Mouse (Mus musculus) adrenal gland, postnatal 36 days (tissue): ENCODE measurements around the gene Tgm7. TPM values are rescaled to one million over a fixed set of nuclear protein-coding genes. Genes with fewer than 3 reads are reported as not detected.
"Not testable (repeated sequence)": the region's sequence is repeated elsewhere in the genome, so short reads cannot be mapped to it uniquely, and the experiment has no call there.

Experiments used
- DNase-seq, 2 experiments: peaks; one replicate each; pipeline ENCODE4 v3.0.0; 2021; ENCODE audit warnings: mixed read lengths in 1 of 2
- long read RNA-seq, 2 experiments: library from polyadenylated mRNA; stranded (forward); transcript quantifications; one replicate each; pipeline ENCODE4 v2.0.0; 2021; ENCODE audit warnings: borderline sequencing depth in 2 of 2
- total RNA-seq, 2 experiments: library from RNA; stranded (reverse); gene quantifications; 2 replicates each; pipeline ENCODE4 v1.2.3; 2021

Tgm7 gene
- total RNA-seq: not detected
- long read RNA-seq, experiment 1: 0 reads
- long read RNA-seq, experiment 2: 0 reads

DNA sequence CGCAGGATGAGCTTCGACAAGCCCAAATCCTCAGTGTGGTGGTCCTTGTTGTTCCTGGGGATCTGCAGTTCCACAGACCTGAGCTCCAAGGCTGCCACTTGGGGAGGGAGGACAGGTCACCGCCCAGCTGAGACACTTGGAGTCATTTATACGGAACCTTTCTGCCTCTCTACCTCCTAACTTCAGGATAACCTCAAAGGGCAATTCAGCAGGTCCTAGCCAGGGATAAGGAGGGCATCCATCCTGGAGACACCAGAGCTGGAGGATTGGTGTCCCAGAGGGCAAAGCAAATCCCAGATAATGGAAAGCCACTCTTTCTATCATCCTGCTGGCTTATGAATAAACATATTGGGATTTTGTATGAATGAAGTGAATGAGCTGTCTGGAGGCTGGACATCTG is at the start of gene Tgm7:
Gene Tgm7 (minus strand): TSS at position 101 of the 400 bp plus-strand sequence.
- no peak for DNase-seq

DNA sequence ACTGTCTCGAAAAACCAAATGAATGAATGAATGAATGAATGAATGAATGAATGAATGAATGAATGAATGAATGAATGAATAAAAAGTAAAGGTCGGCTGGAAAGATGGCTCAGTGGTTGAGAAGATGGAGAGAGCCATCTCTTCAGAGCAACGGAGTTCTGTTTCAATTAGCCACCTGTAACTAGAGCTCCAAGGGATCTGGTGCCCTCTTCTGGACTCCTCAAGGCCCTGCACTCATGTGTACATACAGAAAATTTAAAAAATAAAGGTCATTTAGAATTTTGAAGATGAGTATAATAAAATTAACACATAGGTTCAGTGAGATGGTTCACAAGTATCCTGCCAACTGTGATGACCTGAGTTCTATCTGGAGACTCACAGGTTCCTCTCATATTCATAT is 43.5 kb upstream of the Tgm7 start:
- DNase-seq: no peak

DNA sequence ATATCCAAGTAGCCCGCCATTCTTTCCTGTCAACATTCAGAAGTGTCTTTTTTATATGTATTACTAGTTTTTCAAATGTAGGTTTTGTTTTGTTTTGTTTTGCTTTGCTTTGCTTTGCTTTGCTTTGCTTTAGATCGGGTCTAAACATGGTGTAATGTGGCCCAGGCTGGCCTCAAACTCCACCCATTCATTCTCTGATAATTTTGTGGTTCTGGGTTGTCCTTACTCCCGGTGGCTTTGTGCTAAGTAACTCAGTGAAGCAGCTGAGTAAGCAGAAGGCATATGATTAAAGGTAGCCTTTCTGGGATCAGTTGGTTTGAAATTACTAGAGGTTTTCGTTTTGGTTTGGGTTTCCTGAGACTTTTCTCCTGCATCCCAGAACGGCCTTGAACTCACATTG is 40.1 kb upstream of the Tgm7 start:
- DNase-seq: no peak

DNA sequence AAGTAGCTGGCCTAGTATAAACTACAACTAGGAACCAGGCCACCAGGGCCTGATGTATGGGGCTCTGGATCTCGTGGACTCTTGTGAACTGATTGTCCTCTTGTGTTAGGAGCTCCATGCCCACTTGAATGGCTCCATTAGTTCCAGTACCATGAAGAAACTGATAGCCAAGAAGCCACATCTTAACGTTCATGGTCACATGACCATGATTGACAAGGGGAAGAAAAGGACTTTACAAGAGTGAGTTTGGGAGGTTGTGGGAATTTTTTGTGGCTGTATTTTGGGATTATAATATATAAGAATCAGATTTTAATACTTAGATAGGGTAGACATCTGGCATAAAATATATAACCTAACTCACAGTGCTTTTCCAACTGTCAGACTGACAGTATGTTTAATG is 32.8 kb upstream of the Tgm7 start:
- DNase-seq: no peak

DNA sequence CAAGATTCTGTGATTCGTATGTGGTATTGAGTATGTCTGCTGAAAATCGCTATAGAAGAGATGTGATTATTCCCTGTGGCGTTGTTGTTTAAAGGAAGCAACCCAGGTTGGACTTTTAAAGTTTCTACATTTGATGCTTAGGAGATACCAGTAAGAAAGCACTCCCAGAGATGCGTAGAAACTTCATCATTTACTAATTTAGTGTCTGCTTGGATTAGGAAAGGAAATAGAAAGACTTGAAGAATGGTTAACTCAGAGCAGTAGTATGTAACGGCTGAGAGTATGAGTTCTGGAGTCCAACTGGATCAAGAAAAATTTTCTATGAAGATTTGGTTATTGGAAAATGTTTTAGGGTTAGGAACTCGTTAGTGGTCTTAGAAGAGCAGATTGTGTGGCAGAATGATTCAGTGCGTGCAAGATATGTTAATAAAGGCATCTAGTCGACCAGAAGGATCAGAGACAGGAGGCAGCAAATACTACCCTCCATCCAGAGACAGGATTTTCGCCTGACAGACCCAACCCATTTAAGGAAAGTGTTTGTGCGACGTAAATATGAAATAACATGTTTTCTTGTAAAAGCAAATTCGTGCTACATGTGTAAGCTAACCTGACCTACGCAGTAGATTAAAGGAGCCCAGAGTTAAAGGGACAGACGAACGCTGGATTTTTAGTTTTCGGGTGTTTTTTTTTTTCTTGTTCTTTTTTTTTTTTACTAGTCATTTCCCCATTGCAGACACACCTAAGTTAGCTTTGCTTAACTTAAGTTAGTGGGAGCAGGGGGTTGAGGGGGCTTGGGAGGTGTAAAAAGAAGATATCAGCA is 31.8 kb upstream of the Tgm7 start:
- DNase-seq: no peak

DNA sequence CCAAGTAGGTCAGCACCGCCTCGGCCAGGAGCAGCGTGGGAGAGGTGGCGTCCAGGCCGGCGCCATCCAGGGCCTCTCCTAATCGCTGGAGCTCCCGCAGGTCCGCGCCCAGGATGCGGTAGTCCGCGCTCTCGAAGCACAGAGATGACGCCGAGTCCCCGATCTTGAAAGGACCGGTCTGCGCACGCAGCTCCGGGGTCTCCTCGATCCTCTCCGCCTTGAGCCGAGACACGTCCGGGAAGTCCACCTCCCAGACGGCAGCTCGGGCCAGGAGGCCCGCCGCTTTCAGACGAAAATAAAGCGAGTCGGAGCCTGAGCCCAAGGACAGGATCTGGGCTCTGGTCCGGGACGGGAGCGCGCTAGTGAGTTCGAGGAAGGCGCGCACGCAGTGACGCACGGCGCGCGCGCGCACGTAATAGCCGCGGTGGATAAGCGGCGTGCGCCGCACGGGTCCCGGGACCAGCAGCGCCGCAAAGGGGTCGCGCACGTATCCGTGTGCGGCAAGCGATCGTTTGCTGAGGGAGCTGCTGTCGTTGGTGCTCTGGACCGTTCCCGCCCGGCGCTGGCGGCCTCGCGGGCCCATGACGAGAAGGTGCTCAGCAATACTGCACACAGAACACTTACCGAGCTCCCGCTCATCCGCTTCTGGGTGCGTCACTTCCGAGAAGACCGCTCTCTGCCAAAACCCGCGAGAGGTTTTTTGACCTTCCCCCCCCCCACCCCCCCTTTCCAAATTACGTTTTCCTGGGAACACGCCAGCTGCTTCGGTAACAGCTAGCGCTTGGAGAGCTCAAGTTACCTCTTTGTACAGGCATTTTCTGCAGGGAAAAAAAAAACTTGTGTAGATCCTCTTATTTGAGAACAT is 30.7 kb upstream of the Tgm7 start, which contains the start of the genes Adal and Lcmt2:
Gene Adal (plus strand): TSS at position 411 of the 865 bp plus-strand sequence.
Gene Lcmt2 (minus strand): TSS at position 636 of the 865 bp plus-strand sequence.
- DNase-seq: peak; percentile 92 to 93

DNA sequence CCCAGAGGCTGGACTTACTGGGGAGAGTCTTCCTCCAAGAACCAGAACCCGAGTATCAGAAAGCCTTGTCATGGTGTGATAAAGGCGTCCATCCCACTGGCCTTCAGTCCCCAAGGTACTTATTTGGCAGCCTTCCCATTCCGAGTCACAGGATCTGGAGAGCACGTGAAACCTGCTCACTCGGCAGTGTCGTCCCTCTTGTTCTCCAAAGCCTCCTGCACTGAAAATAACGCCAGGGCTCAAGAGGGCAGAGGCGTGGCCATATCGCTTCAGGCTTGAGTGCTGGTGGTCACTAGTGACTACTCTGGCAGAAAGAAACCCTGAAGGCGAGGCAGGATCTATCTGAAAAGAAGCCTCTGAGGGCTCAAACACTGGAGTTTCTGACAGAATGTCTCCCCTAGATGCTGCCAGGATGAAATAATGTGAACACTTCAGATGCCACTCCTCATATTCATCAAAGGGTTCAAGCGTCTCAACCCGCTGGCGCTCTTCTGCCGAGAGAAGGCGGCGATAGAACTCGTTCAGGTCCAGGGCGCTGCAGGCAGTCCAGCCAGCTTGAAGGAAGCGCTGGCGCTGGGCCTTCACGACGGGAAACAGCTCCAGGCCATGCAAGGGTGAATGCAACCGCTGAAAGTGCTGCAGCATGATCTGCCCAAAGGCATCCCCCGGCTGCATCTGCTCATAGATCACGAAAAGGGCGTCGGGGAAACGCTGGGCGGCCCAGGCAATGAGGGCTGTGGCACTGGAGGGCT is 29.8 kb upstream of the Tgm7 start:
- DNase-seq: peak; percentile 36 to 59

DNA sequence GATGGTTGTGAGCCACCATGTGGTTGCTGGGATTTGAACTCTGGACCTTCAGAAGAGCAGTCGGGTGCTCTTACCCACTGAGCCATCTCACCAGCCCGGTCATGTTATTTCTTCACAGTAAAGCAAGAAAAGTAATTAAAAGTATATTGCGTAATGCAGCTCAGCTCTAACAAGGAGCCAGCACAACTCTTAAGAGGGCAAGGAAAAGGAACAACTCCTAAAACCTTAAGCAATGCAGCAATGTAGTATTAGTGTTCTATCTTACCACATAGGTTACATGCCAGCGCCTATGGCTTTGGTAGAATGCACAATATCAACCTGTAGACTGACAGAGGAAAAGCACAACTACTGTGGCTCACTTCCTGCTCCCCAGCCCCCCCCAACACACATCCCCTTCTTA is 27.8 kb upstream of the Tgm7 start:
- no peak for DNase-seq

DNA sequence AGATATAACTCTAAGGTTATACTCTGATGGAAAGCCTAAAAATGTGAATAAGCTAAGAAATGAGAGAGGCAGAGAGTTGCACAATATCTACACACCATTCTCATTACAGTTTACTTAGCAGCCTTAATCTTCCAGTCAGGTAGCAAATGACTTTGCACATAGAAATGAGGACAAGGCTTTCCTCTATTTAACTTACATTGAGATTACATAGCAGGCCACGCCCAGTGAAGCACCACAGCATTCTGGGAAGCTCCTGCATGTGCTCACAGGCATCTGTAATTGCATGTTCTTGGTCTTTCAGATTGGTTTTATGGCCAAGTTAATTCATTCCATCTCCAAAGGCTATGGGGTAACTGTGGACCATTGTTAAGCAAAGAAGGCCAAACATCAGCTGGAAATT is 23.2 kb upstream of the Tgm7 start:
- no peak for DNase-seq

DNA sequence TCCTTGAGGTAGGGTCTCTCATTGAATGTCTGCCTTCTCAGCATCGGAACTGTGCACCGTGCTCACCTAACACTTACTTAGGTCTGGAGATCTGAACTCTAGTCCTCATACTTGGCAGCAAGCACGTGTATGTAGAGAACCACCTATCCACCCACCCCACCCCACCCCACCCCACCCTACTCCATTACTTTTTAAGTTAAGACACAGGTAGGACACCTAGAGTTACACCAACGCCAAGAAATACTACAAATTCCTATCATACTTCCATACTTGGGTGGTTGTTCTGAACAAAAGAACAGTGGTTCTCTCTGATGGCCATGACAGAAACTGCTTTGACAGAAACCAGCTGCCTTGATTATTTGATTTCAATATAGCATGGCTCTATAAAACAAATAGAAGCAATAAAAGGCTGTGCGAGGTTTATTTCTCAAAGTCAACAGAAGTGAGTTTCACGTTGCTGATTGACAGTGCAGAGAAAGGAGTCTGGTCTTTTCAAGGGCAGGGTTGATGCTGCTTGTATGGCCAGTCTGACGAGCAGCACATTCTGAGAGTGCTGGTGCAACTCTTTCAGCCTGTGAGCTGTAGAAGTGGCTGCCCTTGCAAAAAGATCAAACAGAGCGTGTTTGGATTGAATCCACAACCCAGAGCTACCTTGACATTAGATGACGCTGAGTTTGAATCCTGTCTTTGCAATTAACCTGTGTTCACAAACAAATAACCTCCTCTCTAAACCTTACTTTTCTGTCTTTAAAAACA is 19.4 kb upstream of the Tgm7 start:
- peak; percentile 13 to 39 for DNase-seq

DNA sequence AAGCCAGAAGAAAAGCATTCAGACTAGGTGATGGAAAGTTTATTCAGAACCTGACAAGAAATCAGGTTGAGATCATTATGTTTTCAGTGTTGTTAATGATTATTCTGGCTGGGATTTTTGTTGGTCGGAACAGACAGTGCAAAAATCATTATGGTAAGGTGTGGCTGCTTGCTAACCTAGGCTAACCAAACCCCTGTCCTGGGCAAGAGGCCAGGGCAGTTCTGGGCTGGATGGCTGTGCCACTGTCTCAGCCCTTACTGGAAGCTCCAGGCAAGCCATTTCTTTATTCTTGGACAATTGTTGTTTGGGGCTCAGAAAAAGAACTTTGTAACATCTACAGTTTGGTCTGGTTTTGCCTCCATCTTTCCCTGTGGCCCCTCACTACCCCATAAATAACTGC is 17.9 kb upstream of the Tgm7 start:
- no peak for DNase-seq

DNA sequence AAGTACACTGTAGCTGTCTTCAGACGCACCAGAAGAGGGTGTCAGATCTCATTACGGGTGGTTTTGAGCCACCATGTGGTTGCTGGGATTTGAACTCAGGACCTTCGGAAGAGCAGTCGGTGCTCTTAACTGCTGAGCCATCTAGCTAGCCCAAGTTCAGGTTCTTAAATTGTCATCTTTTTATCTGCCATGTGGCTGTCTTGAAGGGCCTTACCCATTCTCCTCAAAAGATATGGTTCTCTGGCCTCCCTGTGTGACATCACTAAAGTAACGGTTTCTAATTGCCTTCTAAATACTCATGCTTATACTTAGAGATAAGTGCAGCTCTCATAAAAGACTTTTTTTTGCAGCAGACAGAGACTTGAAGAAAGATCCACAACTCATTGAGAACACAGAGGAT is 16.7 kb upstream of the Tgm7 start:
- DNase-seq: not testable (repeated sequence)

DNA sequence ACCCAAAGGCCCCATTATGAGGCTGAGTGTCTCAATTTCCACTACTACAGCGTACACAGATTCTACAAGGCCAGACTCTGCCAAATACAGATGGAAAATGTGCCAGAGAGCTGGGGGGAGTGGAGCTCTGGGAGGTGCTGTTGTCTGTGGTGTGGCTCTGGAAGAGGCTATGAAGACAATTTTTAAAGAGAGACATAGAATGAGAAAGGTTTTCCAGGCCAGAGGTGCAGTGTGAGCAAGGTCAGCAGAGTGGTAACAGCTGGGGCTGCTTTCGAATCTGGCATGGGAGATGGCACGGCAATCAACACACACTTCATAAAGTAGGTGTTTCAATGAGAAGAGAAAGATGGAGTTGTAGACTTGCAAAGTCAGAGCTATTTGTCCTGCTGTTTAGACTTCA is 9.7 kb upstream of the Tgm7 start:
- no peak for DNase-seq

DNA sequence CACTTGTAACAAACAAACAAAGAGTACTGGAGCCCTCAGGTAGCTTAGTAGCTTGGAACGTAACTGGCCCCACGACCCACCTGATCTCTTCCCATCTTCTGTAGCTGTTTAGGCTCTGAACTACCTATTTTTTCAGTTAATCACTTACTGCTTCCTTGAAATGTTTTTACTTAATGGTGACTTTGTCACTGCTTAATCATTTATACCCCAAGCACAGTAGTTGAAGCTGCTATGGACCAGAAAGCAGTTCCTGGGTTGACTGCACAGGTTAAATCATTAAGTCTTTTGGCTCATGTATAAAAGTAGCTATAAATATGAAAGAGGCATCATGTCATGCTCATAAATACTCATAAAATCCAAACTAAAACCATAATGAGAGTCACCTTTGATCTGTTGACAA is 5.8 kb upstream of the Tgm7 start:
- DNase-seq: no peak

DNA sequence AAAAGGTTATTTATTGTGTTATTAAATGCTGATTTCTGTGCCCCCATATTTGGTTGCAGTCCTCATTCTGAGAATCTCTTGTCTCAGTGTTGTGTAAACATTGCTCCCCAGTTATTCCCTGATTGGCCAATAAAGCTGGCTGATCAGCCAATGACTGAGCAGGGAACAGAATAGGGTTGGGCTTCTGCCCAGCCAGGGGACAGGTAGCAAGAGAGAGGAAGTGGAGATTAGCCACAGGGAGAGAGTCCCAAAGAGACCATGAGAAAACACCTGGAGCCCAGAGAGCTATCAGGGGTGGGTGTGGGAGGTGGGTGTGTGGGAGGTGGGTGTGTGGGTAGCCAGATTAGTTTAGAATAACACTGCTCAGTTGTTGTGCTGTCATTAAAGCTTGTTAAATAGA is 3.7 kb downstream of the Tgm7 start:
- DNase-seq: no peak

DNA sequence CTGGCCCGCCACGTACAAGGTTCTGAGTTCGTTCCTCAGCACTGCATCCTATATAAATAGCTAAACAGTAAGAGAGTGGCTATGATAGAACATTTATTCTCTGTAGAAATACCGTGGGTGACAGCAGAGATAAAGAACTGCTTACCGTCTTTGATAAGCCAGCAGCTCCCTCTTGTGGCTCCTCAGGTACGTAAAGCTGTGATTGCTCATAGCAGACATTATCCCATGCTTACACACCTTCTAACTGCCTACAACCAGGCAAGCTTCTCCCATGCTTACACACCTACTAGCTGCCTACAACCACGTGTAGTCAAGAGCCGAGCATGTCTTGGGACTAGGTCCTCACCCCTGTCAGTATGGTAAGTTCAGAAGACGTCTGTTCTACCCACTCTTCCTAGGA is 7.5 kb downstream of the Tgm7 start:
- DNase-seq: peak; percentile 60 to 77

DNA sequence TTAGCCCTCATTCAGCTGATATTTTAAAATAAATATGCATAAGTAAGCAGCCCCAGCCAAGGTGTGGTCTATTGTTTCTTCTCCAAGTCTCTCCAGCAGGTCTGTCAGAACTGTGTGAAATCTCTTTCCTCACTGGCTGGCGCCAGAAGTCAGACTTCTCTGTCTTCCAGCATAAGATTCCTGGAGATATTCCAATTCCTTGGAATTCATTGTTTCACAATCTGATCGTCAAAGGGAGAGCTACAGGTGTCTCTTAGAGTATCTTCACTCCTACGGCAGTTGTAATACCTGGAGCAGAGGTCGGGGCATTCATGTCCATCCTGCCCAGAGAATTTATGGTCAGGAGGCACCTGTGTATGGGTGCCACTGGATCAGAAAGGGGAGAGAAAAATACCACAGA is 19.8 kb downstream of the Tgm7 start:
- no peak for DNase-seq

DNA sequence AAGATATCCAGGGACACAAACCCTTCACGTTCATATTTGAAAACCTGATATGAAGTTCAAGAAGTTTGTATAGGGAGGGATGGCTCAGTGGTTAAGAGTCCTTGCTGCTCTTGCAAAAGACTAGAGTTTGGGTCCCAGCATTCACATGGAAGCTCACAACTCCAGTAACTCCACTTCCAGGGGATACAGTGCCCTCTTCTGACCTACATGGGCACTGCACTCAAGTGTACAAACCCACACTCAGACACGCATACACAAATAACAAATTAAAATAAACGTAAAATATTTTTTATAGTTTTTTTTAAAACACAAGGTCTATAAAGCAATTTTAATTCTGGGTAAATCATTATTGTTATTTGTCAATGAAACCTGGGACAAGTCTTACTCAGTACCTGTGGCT is 21.1 kb downstream of the Tgm7 start:
- DNase-seq: no peak

DNA sequence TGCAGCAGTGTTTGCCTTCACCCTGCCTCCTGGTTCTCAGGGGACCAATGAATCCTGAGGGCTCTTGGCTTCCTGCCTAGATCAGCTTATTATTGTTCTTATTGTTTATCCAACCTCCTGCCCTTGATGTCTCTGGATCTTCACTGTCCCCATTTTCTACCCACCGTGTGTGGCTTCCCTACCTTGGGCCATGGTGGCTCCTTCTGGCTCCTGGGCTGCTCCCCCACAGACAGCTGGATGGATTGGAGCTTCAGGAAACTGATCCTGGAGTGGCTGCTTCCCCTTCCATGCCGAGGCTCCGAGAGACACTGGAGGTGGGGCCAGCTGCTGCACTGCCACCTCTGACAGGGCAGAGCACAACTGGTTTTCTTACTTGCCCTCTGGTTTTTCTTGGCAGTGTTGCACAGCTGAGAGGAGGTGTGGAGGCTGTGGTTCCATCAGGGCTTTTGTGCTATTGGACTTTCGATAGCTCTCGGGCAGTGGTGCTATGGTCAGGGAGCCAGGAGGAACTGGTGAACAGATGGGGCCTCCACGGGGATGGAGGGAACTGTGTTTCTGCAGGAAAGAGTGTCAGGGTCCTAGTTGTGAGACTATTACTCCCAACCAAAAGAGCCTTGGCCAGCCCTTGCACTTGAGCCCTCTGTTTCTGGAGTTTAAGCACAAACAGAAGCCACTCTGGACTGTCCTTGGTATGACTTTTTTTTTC is 24.0 kb downstream of the Tgm7 start, which contains the start of gene Tgm5:
Gene Tgm5 (minus strand): TSS at position 362 of the 706 bp plus-strand sequence.
- DNase-seq: peak in 1 of 2 experiments; percentile 5

DNA sequence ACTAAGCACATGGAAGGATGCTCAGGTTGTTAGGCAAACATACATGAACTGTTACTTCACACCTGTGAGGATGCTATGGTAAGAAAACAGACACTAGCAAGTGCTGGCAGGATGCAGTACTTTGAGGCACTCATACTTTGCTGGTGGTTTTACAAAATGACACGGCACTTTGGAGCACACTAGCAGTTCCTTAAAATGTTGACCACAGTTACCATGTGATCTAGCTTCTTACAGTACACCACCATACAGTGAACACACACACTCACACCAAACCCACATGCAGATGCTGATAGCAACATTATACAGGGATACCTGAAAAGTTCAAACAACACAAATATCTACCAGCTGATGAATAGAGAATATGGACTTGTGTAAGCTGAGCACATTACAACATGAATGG is 27.0 kb downstream of the Tgm7 start:
- no peak for DNase-seq

DNA sequence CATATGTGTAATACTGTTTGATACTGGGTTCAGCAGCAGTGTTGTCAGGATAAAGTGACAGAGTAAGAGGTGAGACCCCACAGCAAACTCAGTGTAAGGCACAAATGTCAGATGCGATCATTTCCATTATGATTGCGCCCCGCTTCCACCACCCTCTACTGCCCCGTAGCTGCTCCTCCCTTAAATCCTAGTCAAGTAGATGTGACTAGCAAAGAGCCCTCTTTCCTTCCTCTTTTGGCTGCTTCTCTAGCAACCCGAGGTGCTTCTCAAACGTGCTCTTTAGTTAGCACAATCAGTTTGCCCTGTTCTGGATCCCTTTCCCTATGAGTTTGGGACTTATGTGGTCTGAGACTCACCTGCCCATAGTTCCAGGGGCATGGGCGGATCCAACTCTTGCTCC is 34.8 kb downstream of the Tgm7 start:
- DNase-seq: no peak
